Mouse (Mus musculus) MEL (cell line): ENCODE results near the gene Coro1b. TPM values are rescaled to one million over a fixed set of nuclear protein-coding genes. Genes with fewer than 3 reads are reported as not detected.

ENCODE experiments used
- DNase-seq: peaks from one replicate; pipeline ENCODE4 v3.0.0; 2011; ENCODE audit warnings: low read depth, low spot score
- H3K27ac ChIP-seq: 2 replicates; pipeline ENCODE4 v1.5.1; 2012; ENCODE audit warnings: low read depth, mild to moderate bottlenecking, control low read depth, low read length, moderate library complexity; ENCODE audit not compliant: control insufficient read depth
- H3K27me3 ChIP-seq, 2 experiments: fragments of 150-350 bp in 1 of 2; sonication (generic) in 1 of 2; 2 replicates each; pipeline ENCODE4 v1.6.1; 2012; ENCODE audit warnings: low read length in 2 of 2, mild to moderate bottlenecking in 2 of 2, improper control_type of control experiment in 1 of 2, moderate library complexity in 1 of 2; ENCODE audit not compliant: insufficient read depth in 2 of 2, control insufficient read depth in 1 of 2
- H3K36me3 ChIP-seq, 2 experiments: 2 replicates each; pipeline ENCODE4 v1.6.1; 2012 to 2014; ENCODE audit warnings: low read length in 2 of 2, improper control_type of control experiment in 1 of 2, inconsistent platforms in 1 of 2, mild to moderate bottlenecking in 1 of 2; ENCODE audit not compliant: insufficient read depth in 2 of 2, control insufficient read depth in 1 of 2
- H3K4me1 ChIP-seq, 2 experiments: fragments of 150-350 bp in 1 of 2; sonication (generic) in 1 of 2; 2 replicates each; pipeline ENCODE4 v1.6.1; 2012; ENCODE audit warnings: low read length in 2 of 2, improper control_type of control experiment in 1 of 2, mild to moderate bottlenecking in 1 of 2; ENCODE audit not compliant: insufficient read depth in 2 of 2, control insufficient read depth in 1 of 2
- H3K4me3 ChIP-seq, 2 experiments: fragments of 150-350 bp in 1 of 2; sonication (generic) in 1 of 2; 2 replicates each; pipeline ENCODE4 v1.5.1; 2012; ENCODE audit warnings: low read depth in 2 of 2, low read length in 2 of 2, mild to moderate bottlenecking in 2 of 2, moderate library complexity in 2 of 2, control low read depth in 1 of 2, improper control_type of control experiment in 1 of 2; ENCODE audit not compliant: control insufficient read depth in 1 of 2, insufficient read depth in 1 of 2
- H3K79me2 ChIP-seq: 2 replicates; pipeline ENCODE4 v1.6.1; 2012; ENCODE audit warnings: mild to moderate bottlenecking, low read length, moderate library complexity; ENCODE audit not compliant: control insufficient read depth, poor library complexity, insufficient read depth
- H3K9ac ChIP-seq: 2 replicates; pipeline ENCODE4 v1.6.1; 2012; ENCODE audit warnings: low read depth, mild to moderate bottlenecking, control low read depth, low read length, moderate library complexity; ENCODE audit not compliant: control insufficient read depth, poor library complexity, severe bottlenecking
- H3K9me3 ChIP-seq: fragments of 150-350 bp; sonication (generic); replicated peaks from 2 replicates; pipeline ENCODE4 v1.6.1; 2012; ENCODE audit warnings: mild to moderate bottlenecking, low read length, improper control_type of control experiment, moderate library complexity; ENCODE audit not compliant: insufficient read depth
- CHD1 ChIP-seq: IDR thresholded peaks from 2 replicates; pipeline ENCODE4 v1.6.1; 2012; ENCODE audit warnings: low read depth, mild to moderate bottlenecking, inconsistent platforms, low read length, improper control_type of control experiment
- CTCF ChIP-seq, 3 experiments: IDR thresholded peaks in 2 of 3; conservative IDR thresholded peaks in 1 of 3; 2 replicates each; pipeline ENCODE4 v1.5.1; 2011 to 2012; ENCODE audit warnings: low read length in 3 of 3, low read depth in 2 of 3, mild to moderate bottlenecking in 2 of 3, improper control_type of control experiment in 1 of 3, inconsistent platforms in 1 of 3, mixed read lengths in 1 of 3, moderate library complexity in 1 of 3; ENCODE audit not compliant: control insufficient read depth in 1 of 3, insufficient read depth in 1 of 3, poor library complexity in 1 of 3, severe bottlenecking in 1 of 3
- E2F4 ChIP-seq: IDR thresholded peaks from 2 replicates; pipeline ENCODE4 v1.6.1; 2011; ENCODE audit warnings: low read depth, low read length, improper control_type of control experiment, borderline replicate concordance
- EP300 ChIP-seq, 2 experiments: IDR thresholded peaks; 2 replicates each; pipeline ENCODE4 v1.6.1; 2011; ENCODE audit warnings: improper control_type of control experiment in 2 of 2, low read length in 2 of 2, low read depth in 1 of 2, mild to moderate bottlenecking in 1 of 2
- GABPA ChIP-seq: IDR thresholded peaks from 2 replicates; pipeline ENCODE4 v1.6.1; 2012; ENCODE audit warnings: low read depth, mild to moderate bottlenecking, inconsistent platforms, low read length, improper control_type of control experiment, moderate library complexity
- HCFC1 ChIP-seq: IDR thresholded peaks from 2 replicates; pipeline ENCODE4 v1.6.1; 2012; ENCODE audit warnings: low read depth, mild to moderate bottlenecking, inconsistent platforms, low read length, improper control_type of control experiment, moderate library complexity
- JUND ChIP-seq: IDR thresholded peaks from 2 replicates; pipeline ENCODE4 v1.6.1; 2011; ENCODE audit warnings: low read depth, mild to moderate bottlenecking, improper control_type of control experiment, low read length
- KAT2A ChIP-seq: conservative IDR thresholded peaks from 2 replicates; pipeline ENCODE4 v1.6.1; 2012; ENCODE audit warnings: low read depth, low read length, improper control_type of control experiment, inconsistent platforms
- MAFK ChIP-seq: IDR thresholded peaks from 2 replicates; pipeline ENCODE4 v1.6.1; 2011; ENCODE audit warnings: low read depth, mild to moderate bottlenecking, low read length, improper control_type of control experiment, borderline replicate concordance
- MXI1 ChIP-seq: IDR thresholded peaks from 2 replicates; pipeline ENCODE4 v1.6.1; 2011; ENCODE audit warnings: mild to moderate bottlenecking, low read depth, low read length, improper control_type of control experiment
- MYB ChIP-seq: IDR thresholded peaks from 2 replicates; pipeline ENCODE4 v1.6.1; 2011; ENCODE audit warnings: mild to moderate bottlenecking, low read depth, low read length, improper control_type of control experiment
- NELFE ChIP-seq: IDR thresholded peaks from 2 replicates; pipeline ENCODE4 v1.6.1; 2011; ENCODE audit warnings: low read depth, low read length, improper control_type of control experiment
- NRF1 ChIP-seq: IDR thresholded peaks from 2 replicates; pipeline ENCODE4 v1.6.1; 2014; ENCODE audit warnings: low read depth, mild to moderate bottlenecking, inconsistent platforms, low read length, improper control_type of control experiment, moderate library complexity; ENCODE audit not compliant: poor library complexity, insufficient read depth, severe bottlenecking
- POLR2A ChIP-seq, 2 experiments: IDR thresholded peaks; 2 replicates each; pipeline ENCODE4 v1.6.1; 2011 to 2012; ENCODE audit warnings: low read length in 2 of 2, mild to moderate bottlenecking in 2 of 2, control low read depth in 1 of 2, improper control_type of control experiment in 1 of 2, low read depth in 1 of 2, moderate library complexity in 1 of 2; ENCODE audit not compliant: control insufficient read depth in 1 of 2, insufficient read depth in 1 of 2, poor library complexity in 1 of 2
- POLR2AphosphoS2 ChIP-seq: IDR thresholded peaks from 2 replicates; pipeline ENCODE4 v1.6.1; 2011; ENCODE audit warnings: low read length, improper control_type of control experiment
- POLR2AphosphoS5 ChIP-seq: IDR thresholded peaks from 2 replicates; pipeline ENCODE4 v1.6.1; 2012; ENCODE audit warnings: low read depth, borderline replicate concordance, mild to moderate bottlenecking, inconsistent platforms, low read length, moderate library complexity, mixed read lengths
- RAD21 ChIP-seq: IDR thresholded peaks from 2 replicates; pipeline ENCODE4 v1.6.1; 2011; ENCODE audit warnings: mild to moderate bottlenecking, low read depth, low read length, improper control_type of control experiment
- SIN3A ChIP-seq: IDR thresholded peaks from 2 replicates; pipeline ENCODE4 v1.6.1; 2012; ENCODE audit warnings: low read length, improper control_type of control experiment, inconsistent platforms
- SMC3 ChIP-seq: IDR thresholded peaks from 2 replicates; pipeline ENCODE4 v1.6.1; 2011; ENCODE audit warnings: low read depth, low read length, improper control_type of control experiment
- TAL1 ChIP-seq: IDR thresholded peaks from 2 replicates; pipeline ENCODE4 v1.6.1; 2012; ENCODE audit warnings: mild to moderate bottlenecking, inconsistent platforms, low read length, moderate library complexity, mixed read lengths
- TBP ChIP-seq: IDR thresholded peaks from 2 replicates; pipeline ENCODE4 v1.8.0; 2011; ENCODE audit warnings: low read depth, low read length, improper control_type of control experiment
- TCF12 ChIP-seq: IDR thresholded peaks from 2 replicates; pipeline ENCODE4 v1.6.1; 2014; ENCODE audit warnings: low read depth, mild to moderate bottlenecking, inconsistent platforms, low read length, improper control_type of control experiment, moderate library complexity
- UBTF ChIP-seq: IDR thresholded peaks from 2 replicates; pipeline ENCODE4 v1.6.1; 2012; ENCODE audit warnings: low read depth, mild to moderate bottlenecking, inconsistent platforms, low read length, improper control_type of control experiment, moderate library complexity, borderline replicate concordance; ENCODE audit not compliant: insufficient read depth
- USF2 ChIP-seq, 2 experiments: IDR thresholded peaks; 2 replicates each; pipeline ENCODE4 v1.6.1; 2011 to 2012; ENCODE audit warnings: improper control_type of control experiment in 2 of 2, low read length in 2 of 2, borderline replicate concordance in 1 of 2, inconsistent platforms in 1 of 2, low read depth in 1 of 2, mild to moderate bottlenecking in 1 of 2; ENCODE audit not compliant: insufficient read depth in 1 of 2
- ZC3H11A ChIP-seq: IDR thresholded peaks from 2 replicates; pipeline ENCODE4 v1.6.1; 2012; ENCODE audit warnings: low read depth, mild to moderate bottlenecking, inconsistent platforms, low read length, improper control_type of control experiment
- ZKSCAN1 ChIP-seq: IDR thresholded peaks from 2 replicates; pipeline ENCODE4 v1.6.1; 2012; ENCODE audit warnings: low read depth, mild to moderate bottlenecking, inconsistent platforms, low read length, improper control_type of control experiment, moderate library complexity
- ZMIZ1 ChIP-seq: IDR thresholded peaks from 2 replicates; pipeline ENCODE4 v1.6.1; 2012; ENCODE audit warnings: low read depth, mild to moderate bottlenecking, inconsistent platforms, low read length, improper control_type of control experiment, moderate library complexity
- ZNF384 ChIP-seq: IDR thresholded peaks from 2 replicates; pipeline ENCODE4 v1.6.1; 2012; ENCODE audit warnings: low read depth, mild to moderate bottlenecking, inconsistent platforms, low read length, improper control_type of control experiment
- polyA plus RNA-seq, 2 experiments: library from polyadenylated mRNA; stranded (reverse) in 1 of 2; unstranded in 1 of 2; fragments of >175 nt in 1 of 2; fragments of >200 nt in 1 of 2; gene quantifications; 2 replicates each; pipeline versions ENCODE4 v1.2.1 to v1.2.4; 2012; ENCODE audit warnings: low replicate concordance in 2 of 2, low read depth in 1 of 2; ENCODE audit not compliant: insufficient read length in 2 of 2, insufficient read depth in 1 of 2, missing spikeins in 1 of 2
- total RNA-seq: library from RNA; depleted of rRNA; stranded (reverse); fragments of 300-350 nt; gene quantifications from 2 replicates; pipeline ENCODE4 v1.2.3, GENCODE M21; 2012

Gene Coro1b
- total and polyA plus RNA-seq, 3 experiments, result 55.5 to 111 TPM; not detected in 1

GRCm38 (mm10) chr19:4175368-4175947, 27.0 kb downstream of the Coro1b start, which contains the start of gene Carns1:
TSS of gene Carns1 (minus strand) at chr19:4175479.
- Histone ChIP-seq H3K4me1 (peaks cover 0 to 2% of the 10 kb centered on the region in 2 experiments; a peak in 1 of 4 replicates), H3K9me3 (no peaks in the 10 kb centered on the region), H3K27me3 (no peaks in the 10 kb centered on the region), H3K79me2 (no peaks in the 10 kb centered on the region), H3K36me3 (peaks cover 0 to under 1% of the 10 kb centered on the region in 2 experiments; a peak in 1 of 4 replicates), H3K27ac (no peak within 1 kb of the TSS), H3K9ac (no peak within 1 kb of the TSS), H3K4me3 (no peak within 1 kb of the TSS)
- TF ChIP-seq TBP, result no peak
- no peak for TF ChIP-seq CTCF (IDR thresholded peaks at IDR 0.05 in 2 of 3, conservative IDR thresholded peaks at IDR 0.05 in 1 of 3; ENCODE audit: control insufficient read depth in 1 of 3, insufficient read depth in 1 of 3, low read depth in 2 of 3, low read length in 3 of 3, poor library complexity in 1 of 3, severe bottlenecking in 1 of 3)
- TF ChIP-seq ZNF384, result no peak
- TF ChIP-seq USF2 (IDR thresholded peaks at IDR 0.05; ENCODE audit: borderline replicate concordance in 1 of 2, insufficient read depth in 1 of 2, low read depth in 1 of 2, low read length in 2 of 2), result no peak
- TF ChIP-seq MYB, result no peak
- TF ChIP-seq JUND, result no peak
- no peak for TF ChIP-seq KAT2A
- no peak for TF ChIP-seq ZKSCAN1
- TF ChIP-seq SIN3A, result no peak
- no peak for TF ChIP-seq TCF12
- no peak for TF ChIP-seq MAFK
- TF ChIP-seq SMC3, result no peak
- no peak for TF ChIP-seq POLR2AphosphoS2
- no peak for TF ChIP-seq EP300 (IDR thresholded peaks at IDR 0.05; ENCODE audit: low read depth in 1 of 2, low read length in 2 of 2)
- no peak for TF ChIP-seq POLR2AphosphoS5
- TF ChIP-seq TAL1, result no peak
- no peak for TF ChIP-seq NELFE
- no peak for TF ChIP-seq UBTF
- no peak for TF ChIP-seq MXI1
- no peak for DNase-seq

- Histone ChIP-seq H3K79me2 (no peaks in the 10 kb centered on the region), H3K9me3 (no peaks in the 10 kb centered on the region), H3K4me3 (no peak overlapping the region), H3K27me3 (no peaks in the 10 kb centered on the region), H3K9ac (no peak overlapping the region), H3K36me3 (0 out of 4 replicates have a peak, but pooled peaks cover 0 to 2% of the 10 kb centered on the region in 2 experiments), H3K4me1 (no peaks in the 10 kb centered on the region), H3K27ac (no peak overlapping the region)
- no peak for DNase-seq
- no peak for TF ChIP-seq POLR2A (IDR thresholded peaks at IDR 0.05; ENCODE audit: control insufficient read depth in 1 of 2, insufficient read depth in 1 of 2, low read depth in 1 of 2, low read length in 2 of 2, poor library complexity in 1 of 2)
- no peak for TF ChIP-seq ZMIZ1
- no peak for TF ChIP-seq CTCF (IDR thresholded peaks at IDR 0.05 in 2 of 3, conservative IDR thresholded peaks at IDR 0.05 in 1 of 3; ENCODE audit: control insufficient read depth in 1 of 3, insufficient read depth in 1 of 3, low read depth in 2 of 3, low read length in 3 of 3, poor library complexity in 1 of 3, severe bottlenecking in 1 of 3)
- TF ChIP-seq USF2 (IDR thresholded peaks at IDR 0.05; ENCODE audit: borderline replicate concordance in 1 of 2, insufficient read depth in 1 of 2, low read depth in 1 of 2, low read length in 2 of 2), result no peak
- TF ChIP-seq TCF12, result no peak
- no peak for TF ChIP-seq NRF1
- TF ChIP-seq CHD1, result no peak
- no peak for TF ChIP-seq RAD21
- no peak for TF ChIP-seq GABPA
- no peak for TF ChIP-seq NELFE
- TF ChIP-seq HCFC1, result no peak
- no peak for TF ChIP-seq SMC3
- no peak for TF ChIP-seq E2F4
- no peak for TF ChIP-seq POLR2AphosphoS2
- TF ChIP-seq ZC3H11A, result no peak
- TF ChIP-seq KAT2A, result no peak
- no peak for TF ChIP-seq TBP
Measured at GRCm38 (mm10) chr19:4180411-4180810, 32.0 kb downstream of the Coro1b start.
